Mouse (Mus musculus): ENCODE measurements around the gene Cyp4f18.
A peak's percentile ranks its signal among the peaks of the same experiment; 100 is the strongest.
"Not testable (repeated sequence)": the region's sequence is repeated elsewhere in the genome, so short reads cannot be mapped to it uniquely, and the experiment has no call there.

Cyp4f18 gene

GRCm38 (mm10) chr8:72009473-72009872, at the start of gene Cyp4f18:
Gene Cyp4f18, minus strand, starts transcription at chr8:72009626.
- no peak for DNase-seq

DNA sequence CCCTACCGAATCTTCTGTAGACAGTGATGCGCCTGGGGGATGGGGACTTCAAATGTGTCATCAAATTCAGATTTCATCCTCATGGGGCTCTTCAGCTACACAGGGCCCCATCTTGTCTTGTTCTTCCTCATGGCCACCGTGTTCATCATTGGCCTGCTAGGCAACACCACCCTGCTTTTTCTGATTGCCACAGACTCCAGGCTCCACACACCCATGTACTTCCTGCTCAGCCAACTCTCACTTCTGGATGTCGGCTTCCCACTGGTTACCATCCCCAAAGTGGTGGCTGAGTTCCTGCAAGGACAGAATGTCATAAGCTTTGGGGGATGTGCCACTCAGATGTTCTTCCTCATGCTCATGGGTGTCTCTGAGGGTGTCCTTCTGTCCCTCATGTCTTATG, 48.2 kb upstream of the Cyp4f18 start:
- not testable (repeated sequence) for DNase-seq

DNA sequence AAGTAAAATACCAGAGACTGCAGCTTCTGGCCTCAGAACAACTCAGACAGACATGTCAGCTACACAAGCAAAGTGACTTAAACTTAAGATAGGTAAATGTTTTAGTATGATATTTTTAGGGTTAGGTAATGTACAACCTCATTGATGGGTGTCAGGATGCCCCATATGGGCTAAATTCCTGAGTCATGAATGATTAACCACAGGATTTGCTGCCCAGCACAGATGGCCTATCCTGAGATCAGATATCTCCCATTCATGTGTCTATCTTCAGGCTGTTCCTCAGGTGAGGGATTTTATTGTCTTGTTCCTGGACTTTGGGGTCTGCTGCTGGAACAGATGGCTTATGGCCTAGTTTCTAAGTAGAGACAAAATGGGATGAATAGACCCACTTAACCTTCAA, 45.2 kb upstream of the Cyp4f18 start:
- not testable (repeated sequence) for DNase-seq

GRCm38 (mm10) chr8:72042493-72042892, 33.1 kb upstream of the Cyp4f18 start:
- DNase-seq = no peak

GRCm38 (mm10) chr8:72040918-72041317, 31.5 kb upstream of the Cyp4f18 start, which contains the start of gene Olfr372:
Gene Olfr372, plus strand, starts transcription at chr8:72041218.
- DNase-seq = not testable (repeated sequence)

DNA sequence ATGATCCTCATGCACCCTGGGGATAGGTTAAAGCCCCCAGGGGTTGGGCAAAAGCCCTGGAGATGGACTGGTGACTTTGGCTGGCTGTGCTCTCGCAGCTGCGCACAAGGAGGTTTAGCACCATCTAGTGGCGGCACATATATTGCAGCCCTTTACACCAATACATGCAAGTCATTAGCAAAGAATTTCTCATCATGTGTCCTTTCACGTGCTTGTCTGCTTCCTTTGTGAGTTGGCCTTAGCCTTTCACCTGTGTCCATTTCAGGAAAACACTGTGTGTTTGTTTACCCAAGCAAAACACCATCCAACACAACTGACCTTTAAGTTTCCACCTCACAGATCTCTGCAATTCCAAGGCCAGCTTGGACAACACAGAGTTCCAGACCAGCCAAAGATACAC, 23.5 kb upstream of the Cyp4f18 start:
- DNase-seq = peak; percentile 86

GRCm38 (mm10) chr8:72024886-72025285, 15.5 kb upstream of the Cyp4f18 start:
- peak; percentile 63 for DNase-seq

- DNase-seq = no peak
Observed at GRCm38 (mm10) chr8:72019816-72020215, 10.4 kb upstream of the Cyp4f18 start.

GRCm38 (mm10) chr8:72019022-72019421, 9.6 kb upstream of the Cyp4f18 start:
- not testable (repeated sequence) for DNase-seq

- no peak for DNase-seq
Observed at GRCm38 (mm10) chr8:72018141-72018540, 8.7 kb upstream of the Cyp4f18 start.

GRCm38 (mm10) chr8:72017339-72017738, 7.9 kb upstream of the Cyp4f18 start:
- DNase-seq = not testable (repeated sequence)

- not testable (repeated sequence) for DNase-seq
Observed at GRCm38 (mm10) chr8:72013506-72014228, 4.2 kb upstream of the Cyp4f18 start.

GRCm38 (mm10) chr8:72008134-72008641, 1.2 kb downstream of the Cyp4f18 start:
- peak; percentile 23 for DNase-seq

GRCm38 (mm10) chr8:72006763-72007162, 2.7 kb downstream of the Cyp4f18 start:
- DNase-seq = no peak

- DNase-seq = no peak
Observed at GRCm38 (mm10) chr8:72005912-72006311, 3.5 kb downstream of the Cyp4f18 start.

GRCm38 (mm10) chr8:72002942-72003341, 6.5 kb downstream of the Cyp4f18 start:
- no peak for DNase-seq

DNA sequence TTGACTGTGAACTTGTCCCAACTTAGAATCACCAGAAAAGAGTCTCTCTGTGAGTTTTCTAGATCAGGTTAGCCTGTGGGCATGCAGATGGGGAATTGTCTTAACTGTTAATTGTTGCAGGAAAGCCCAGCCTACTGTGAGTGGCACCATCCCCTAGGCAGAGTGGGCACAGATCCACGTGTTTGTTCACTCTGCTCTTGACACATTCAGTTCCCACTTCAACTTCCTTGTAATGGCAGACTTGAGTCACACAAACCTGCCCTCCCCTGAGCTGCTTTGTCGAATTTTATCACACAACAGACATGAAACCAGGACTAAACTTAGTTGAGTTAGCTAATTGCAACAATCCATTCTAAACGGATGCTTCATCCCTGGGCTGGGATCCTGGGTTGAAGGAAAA, 9.2 kb downstream of the Cyp4f18 start:
- no peak for DNase-seq

DNA sequence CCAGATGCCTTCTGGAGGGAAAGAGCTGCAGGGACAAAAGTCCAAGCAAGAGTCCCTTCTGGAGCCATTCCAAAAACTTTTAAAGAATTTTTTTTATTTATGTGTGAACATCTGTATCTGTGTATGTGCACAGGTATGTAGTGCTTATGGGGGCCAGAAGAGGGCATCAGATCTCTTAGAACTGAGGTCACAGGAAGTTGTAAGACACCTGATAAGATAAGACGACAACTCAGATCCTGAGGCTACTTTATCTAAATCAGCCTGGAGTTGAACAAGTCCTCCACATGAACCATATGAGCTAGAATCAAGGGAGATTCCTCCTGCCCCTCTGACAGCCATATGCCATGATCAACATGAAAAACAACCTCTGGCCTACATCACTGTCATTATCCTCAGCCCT, 10.0 kb downstream of the Cyp4f18 start:
- DNase-seq = no peak

DNA sequence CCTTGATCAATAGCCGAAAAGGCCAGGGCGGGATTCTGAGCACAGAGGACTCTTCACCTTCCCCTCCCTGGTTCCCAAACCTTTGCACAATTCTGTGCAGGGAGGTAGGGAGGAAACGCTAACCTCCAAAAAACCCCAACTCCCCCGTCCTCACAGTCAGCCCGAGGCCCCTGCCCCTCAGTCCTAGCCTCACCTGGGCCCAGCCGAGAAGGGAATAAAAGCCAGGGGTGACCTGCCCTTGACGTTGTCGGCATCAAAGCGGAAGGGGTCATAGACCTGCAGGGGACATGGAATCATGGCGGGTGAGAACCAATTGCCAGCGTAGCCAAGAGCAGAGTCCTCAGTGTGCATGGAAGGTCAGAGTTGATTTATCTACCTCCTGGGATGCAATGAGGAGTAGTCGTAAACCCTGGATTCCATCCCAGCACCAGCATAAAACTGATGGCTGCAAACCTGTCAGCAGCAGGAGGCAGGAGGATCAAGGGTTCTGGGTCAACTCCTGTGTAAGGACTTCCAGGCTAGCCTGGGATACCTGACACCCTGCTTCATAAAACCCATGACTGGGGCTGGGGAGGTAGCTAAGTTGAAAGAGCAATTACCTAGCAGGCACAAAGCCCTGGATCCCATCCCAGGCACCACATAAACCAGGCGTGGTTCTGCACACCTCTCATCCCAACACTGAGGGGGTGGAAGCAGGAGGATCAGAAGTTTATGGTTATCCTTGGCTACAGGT, 20.4 kb downstream of the Cyp4f18 start:
- DNase-seq = no peak

GRCm38 (mm10) chr8:71988110-71988866, 21.1 kb downstream of the Cyp4f18 start:
- peak; percentile 32 for DNase-seq

GRCm38 (mm10) chr8:71984601-71985000, 24.8 kb downstream of the Cyp4f18 start:
- DNase-seq = peak; percentile 13

GRCm38 (mm10) chr8:71981456-71981855, 28.0 kb downstream of the Cyp4f18 start:
- no peak for DNase-seq

DNA sequence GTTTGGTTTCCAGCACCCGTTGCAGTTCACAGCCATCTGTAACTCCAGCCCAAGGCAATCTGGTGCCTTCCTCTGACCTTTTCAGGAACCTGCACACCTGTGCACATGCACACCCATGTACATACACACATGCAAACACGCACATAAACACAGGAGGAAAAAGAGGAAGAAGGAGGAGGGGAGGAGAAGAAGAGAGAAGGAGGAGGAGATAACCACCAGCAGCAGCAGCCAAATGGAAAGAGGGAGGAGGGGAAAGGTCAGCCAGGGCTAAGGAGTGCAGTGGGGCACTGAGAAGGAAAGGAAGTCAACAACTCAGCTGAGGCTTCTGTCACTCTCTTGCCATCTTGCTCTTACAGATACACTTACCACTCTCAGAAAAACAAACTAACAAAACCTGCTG, 28.4 kb downstream of the Cyp4f18 start:
- DNase-seq = peak; percentile 13

Data from kidney, adult 9 months (tissue).